Mouse (Mus musculus): ENCODE measurements around the gene Fos.

GRCm38 (mm10) chr12:85485890-85486765 lies 12.4 kb downstream of the Fos start:
- no peak for TF ChIP-seq CTCF (IDR thresholded peaks at IDR 0.05)
- TF ChIP-seq EP300 (IDR thresholded peaks at IDR 0.05) = no peak
